Mouse (Mus musculus): Measurements from ENCODE around the gene Rab14.

GRCm38 (mm10) chr2:35228145-35228544 is 27.2 kb upstream of the Rab14 start:
- TF ChIP-seq POLR2A (IDR thresholded peaks at IDR 0.05; ENCODE audit: insufficient read length, low read depth): no peak
- no peak for TF ChIP-seq MYOG (IDR thresholded peaks at IDR 0.05; ENCODE audit: control insufficient read depth in 1 of 3, insufficient read depth in 1 of 3, insufficient read length in 2 of 3, low read depth in 2 of 3)
- TF ChIP-seq TCF12 (IDR thresholded peaks at IDR 0.05; ENCODE audit: insufficient read depth, poor library complexity, severe bottlenecking): no peak
- no peak for TF ChIP-seq POLR2AphosphoS2 (IDR thresholded peaks at IDR 0.05; ENCODE audit: insufficient read length, low read depth)
- TF ChIP-seq USF1 (IDR thresholded peaks at IDR 0.05; ENCODE audit: low read depth): no peak
- no peak for TF ChIP-seq TCF3 (IDR thresholded peaks at IDR 0.05; ENCODE audit: insufficient read length, low read depth)
- TF ChIP-seq E2F4 (IDR thresholded peaks at IDR 0.05; ENCODE audit: insufficient read depth): no peak
- no peak for TF ChIP-seq MYOD1 (IDR thresholded peaks at IDR 0.05; ENCODE audit: control insufficient read depth in 1 of 3, insufficient read length in 2 of 3, low read depth in 2 of 3)
